Mouse (Mus musculus): Measurements from ENCODE around the gene Xpo6. TPM values are rescaled to one million over a fixed set of nuclear protein-coding genes. Genes with fewer than 3 reads are reported as not detected.

Xpo6 gene
- 100 to 1,000 TPM in 2 of 3 experiments, 10 to 100 TPM in 1; 66.7 to 148 (median 128) TPM for polyA plus RNA-seq (2017; shearing (Covaris generic))

- peak; percentile 95 for ATAC-seq
Measured at GRCm38 (mm10) chr7:126200178-126200996, at the start of gene Xpo6. Gene Xpo6 (minus strand): TSS chr7:126200501.

- no peak for ATAC-seq
Measured at GRCm38 (mm10) chr7:126249986-126250385, 49.7 kb upstream of the Xpo6 start.

GRCm38 (mm10) chr7:126249146-126249545 is 48.8 kb upstream of the Xpo6 start:
- no peak for ATAC-seq

- ATAC-seq: no peak
Measured at GRCm38 (mm10) chr7:126248641-126249141, 48.4 kb upstream of the Xpo6 start.

GRCm38 (mm10) chr7:126248088-126248487 is 47.8 kb upstream of the Xpo6 start:
- ATAC-seq: no peak

- no peak for ATAC-seq
Measured at GRCm38 (mm10) chr7:126244168-126244750, 44.0 kb upstream of the Xpo6 start.

- no peak for ATAC-seq
Measured at GRCm38 (mm10) chr7:126240814-126241360, 40.6 kb upstream of the Xpo6 start.

GRCm38 (mm10) chr7:126236794-126237192 is 36.5 kb upstream of the Xpo6 start:
- ATAC-seq: no peak

GRCm38 (mm10) chr7:126236083-126236793 is 35.9 kb upstream of the Xpo6 start:
- peak; percentile 14 for ATAC-seq

GRCm38 (mm10) chr7:126234611-126235010 is 34.3 kb upstream of the Xpo6 start:
- no peak for ATAC-seq

GRCm38 (mm10) chr7:126232345-126233071 is 32.2 kb upstream of the Xpo6 start:
- no peak for ATAC-seq

- no peak for ATAC-seq
Measured at GRCm38 (mm10) chr7:126230357-126231148, 30.3 kb upstream of the Xpo6 start.

GRCm38 (mm10) chr7:126226136-126226535 is 25.8 kb upstream of the Xpo6 start:
- no peak for ATAC-seq

- ATAC-seq: no peak
Measured at GRCm38 (mm10) chr7:126222753-126223152, 22.5 kb upstream of the Xpo6 start.

GRCm38 (mm10) chr7:126220611-126221010 is 20.3 kb upstream of the Xpo6 start:
- no peak for ATAC-seq

- no peak for ATAC-seq
Measured at GRCm38 (mm10) chr7:126218311-126218710, 18.0 kb upstream of the Xpo6 start.

GRCm38 (mm10) chr7:126216867-126217266 is 16.6 kb upstream of the Xpo6 start:
- no peak for ATAC-seq

- ATAC-seq: no peak
Measured at GRCm38 (mm10) chr7:126210856-126211255, 10.6 kb upstream of the Xpo6 start.

- no peak for ATAC-seq
Measured at GRCm38 (mm10) chr7:126200997-126201345, 670 bp upstream of the Xpo6 start.

GRCm38 (mm10) chr7:126199691-126200102 is 604 bp downstream of the Xpo6 start:
- peak; percentile 39 for ATAC-seq

GRCm38 (mm10) chr7:126198926-126199325 is 1.4 kb downstream of the Xpo6 start:
- ATAC-seq: no peak

Data from inflammation-experienced regulatory T-cells, adult 6 months (primary cell).